Mouse (Mus musculus) adrenal gland, postnatal 4 days (tissue): ENCODE data around the gene Gdf1. TPM values are rescaled to one million over a fixed set of nuclear protein-coding genes. Genes with fewer than 3 reads are reported as not detected.
A peak's percentile ranks its signal among the peaks of the same experiment; 100 is the strongest.

Source experiments
- DNase-seq, 2 experiments: peaks; one replicate each; pipeline ENCODE4 v3.0.0; 2021 to 2022; ENCODE audit warnings: low spot score in 2 of 2, mixed read lengths in 2 of 2
- total RNA-seq, 2 experiments: library from RNA; stranded (reverse); gene quantifications; 2 replicates each; pipeline ENCODE4 v1.2.3; 2021

Gdf1 gene
- total RNA-seq, 2 experiments from 2014 or later = 0.34 to 1.3 TPM

GRCm38 (mm10) chr8:70360769-70361168, 31.2 kb downstream of the Gdf1 start:
- DNase-seq = no peak

DNA sequence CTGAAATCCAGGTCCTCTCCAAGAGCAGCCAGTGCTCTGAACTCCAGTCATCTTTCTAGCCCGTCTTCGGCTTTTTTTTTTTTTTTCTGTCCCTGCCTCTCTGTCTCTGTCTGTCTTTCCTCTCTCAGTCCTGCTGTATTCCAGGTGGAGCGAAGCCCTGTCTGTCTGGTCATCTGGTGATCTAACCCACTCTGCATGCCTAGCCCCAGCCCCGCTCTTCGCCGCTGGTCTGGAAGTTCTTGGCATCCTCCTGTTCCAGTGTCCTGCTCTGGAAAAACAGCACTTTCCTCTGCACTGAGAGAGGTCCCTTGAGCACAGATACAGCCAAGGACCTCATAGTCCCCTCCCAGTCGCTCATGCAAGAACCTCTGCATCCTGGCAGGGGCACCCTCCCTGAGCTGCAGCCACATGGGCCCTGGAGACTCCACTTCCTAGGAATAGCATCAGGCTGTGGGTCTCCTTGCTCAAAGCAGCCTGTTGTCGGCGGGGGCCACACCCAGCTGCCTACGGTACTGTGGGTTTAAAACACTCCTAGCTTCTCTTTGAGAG, 31.9 kb downstream of the Gdf1 start:
- no peak for DNase-seq

DNA sequence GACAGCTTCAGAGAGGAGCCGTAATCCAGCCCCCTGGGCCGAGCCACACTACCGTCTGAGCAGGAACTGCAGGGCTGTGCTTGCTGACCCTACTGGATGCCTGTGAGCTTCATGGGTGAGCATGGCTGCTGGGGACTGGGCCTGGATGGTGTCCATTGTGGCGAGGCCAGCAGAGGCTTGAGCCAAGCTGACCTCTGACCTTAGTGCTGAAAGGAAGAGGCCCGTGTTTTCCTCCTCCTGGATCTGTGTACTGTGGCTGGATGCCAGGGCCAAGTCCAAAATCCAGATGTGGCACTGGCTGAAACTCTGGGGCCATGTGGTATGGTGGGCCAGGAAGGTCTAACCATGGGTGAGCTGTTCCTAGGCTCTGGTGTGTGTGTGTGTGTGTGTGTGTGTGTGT, 34.4 kb downstream of the Gdf1 start:
- no peak for DNase-seq

DNA sequence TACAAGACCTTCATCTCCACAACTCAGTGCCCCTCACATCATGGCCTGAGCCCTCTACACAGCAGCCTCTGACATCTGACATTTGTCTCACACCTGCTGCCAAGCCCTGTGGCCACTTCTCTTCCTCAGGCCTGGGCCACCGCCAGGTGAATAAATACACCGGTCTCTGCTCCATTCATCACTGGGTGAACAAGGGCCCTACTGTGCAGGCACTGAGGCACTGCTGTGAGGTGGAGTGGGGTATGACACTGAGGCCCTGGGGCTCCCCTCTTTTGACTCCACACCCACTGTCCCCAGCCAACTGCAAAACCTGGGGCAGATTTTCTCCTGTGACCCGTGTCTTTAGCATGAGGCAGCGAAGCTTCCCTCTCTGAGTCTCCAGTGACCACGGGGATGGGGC, 37.0 kb downstream of the Gdf1 start:
- DNase-seq = no peak

DNA sequence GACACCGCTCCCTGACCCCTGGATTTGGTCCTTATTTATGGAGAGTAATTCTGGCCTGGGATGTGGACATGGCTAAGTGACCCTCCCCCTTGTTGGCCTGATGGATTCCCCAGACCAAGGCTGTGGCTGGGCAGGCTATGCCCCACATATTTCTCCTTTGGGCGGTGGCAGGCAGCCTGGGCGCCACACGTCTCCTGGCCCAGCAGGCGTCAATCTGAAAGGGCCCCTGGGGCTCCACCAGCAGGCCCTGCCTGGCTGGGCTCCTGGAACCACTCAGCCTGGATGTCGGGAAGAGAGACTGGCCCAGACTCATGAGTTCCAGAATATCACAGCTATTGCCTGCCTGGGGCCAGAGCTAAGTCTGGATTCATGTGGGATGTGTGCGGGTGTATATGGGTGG, 40.9 kb downstream of the Gdf1 start:
- no peak for DNase-seq

DNA sequence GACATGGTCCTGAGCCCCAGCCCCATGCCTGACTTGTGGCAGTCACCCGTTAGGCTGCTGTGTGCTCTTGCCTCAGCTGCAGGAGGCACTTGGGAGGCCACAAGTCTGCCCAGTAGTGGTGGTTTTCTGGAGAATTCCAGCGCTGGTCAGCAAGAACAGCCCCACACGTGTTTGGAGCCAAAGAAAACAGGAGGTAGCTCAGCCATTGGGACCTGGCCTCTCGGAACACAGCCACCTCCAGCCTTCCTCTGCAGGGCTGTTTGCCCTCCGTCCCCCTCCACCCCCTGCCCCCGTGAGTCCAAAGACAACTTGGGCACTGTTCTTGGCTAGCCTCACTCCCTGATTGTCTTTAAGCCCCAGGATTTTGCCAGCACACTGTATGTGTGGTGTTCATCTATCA, 42.3 kb downstream of the Gdf1 start:
- no peak for DNase-seq

GRCm38 (mm10) chr8:70373397-70374317, 44.0 kb downstream of the Gdf1 start, which contains the start of gene Comp:
Comp (plus strand) TSS chr8:70373558.
- DNase-seq = no peak

DNA sequence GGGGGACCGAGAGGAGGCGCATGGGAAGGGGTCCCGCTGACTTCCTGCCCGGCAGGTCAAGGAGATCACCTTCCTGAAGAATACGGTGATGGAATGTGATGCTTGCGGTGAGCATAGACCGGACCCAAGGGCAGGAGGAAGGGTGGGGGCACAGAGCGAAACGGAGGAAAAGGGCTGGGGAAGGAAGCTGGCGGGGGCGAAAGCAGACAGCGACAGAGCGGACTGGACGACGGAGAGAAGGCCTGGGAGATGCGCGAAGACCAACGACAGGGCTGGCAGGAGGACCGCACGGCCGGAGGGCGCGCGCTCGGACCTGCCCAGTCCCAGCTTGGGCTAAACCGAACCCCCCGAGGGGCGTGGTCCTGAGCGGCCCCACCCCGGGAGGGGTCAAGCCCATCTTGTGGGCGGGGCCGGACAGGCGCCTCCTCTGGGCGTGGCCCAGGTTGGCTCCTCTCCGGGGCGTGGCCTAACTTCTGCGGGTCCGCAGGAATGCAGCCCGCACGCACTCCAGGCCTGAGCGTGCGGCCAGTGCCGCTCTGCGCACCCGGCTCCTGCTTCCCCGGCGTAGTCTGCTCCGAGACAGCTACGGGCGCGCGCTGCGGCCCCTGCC, 44.8 kb downstream of the Gdf1 start:
- peak; percentile 54 to 61 for DNase-seq

DNA sequence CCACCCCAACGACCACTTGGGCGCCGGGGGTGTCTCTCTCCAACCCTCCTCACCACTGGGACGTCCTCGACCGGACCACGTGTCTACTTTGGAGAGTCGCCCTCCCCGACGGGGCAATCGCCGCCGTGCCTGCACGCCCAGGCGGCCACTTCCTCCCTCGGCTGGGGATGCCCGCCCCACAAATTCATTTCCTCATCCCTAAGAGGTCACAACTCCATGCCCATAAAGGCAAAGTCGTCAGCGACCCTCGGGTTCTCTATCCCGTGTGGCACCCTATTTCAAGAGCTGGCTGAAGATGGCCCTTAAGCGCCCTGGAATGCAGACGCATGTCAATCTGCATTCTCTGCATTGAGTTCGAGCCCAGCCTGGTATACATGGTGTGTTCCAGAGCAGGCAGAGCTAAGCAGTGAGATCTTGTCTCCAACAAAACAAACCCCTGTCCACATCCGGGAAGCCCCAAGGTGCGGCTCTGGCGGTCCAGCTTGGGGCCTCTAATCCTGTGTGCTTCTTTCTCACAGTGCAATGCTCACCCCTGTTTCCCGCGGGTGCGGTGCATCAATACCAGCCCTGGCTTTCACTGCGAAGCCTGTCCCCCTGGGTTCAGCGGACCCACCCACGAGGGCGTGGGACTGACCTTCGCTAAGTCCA, 45.7 kb downstream of the Gdf1 start:
- DNase-seq = no peak

DNA sequence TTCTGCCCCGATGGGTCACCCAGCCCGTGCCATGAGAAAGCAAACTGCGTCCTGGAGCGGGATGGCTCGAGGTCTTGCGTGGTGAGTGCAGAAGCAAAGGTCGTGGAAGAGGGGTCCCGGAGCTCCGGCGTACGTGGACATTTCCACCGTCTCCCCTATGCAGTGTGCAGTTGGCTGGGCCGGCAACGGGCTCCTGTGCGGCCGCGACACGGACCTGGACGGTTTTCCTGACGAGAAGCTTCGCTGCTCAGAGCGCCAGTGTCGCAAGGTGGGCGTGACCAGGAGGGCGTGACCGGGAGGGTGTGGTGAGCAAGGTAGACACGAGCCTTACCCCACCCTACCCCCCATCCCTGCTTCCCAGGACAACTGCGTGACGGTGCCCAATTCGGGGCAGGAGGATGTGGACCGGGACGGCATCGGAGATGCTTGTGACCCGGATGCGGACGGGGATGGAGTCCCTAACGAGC, 46.7 kb downstream of the Gdf1 start:
- DNase-seq = no peak

DNA sequence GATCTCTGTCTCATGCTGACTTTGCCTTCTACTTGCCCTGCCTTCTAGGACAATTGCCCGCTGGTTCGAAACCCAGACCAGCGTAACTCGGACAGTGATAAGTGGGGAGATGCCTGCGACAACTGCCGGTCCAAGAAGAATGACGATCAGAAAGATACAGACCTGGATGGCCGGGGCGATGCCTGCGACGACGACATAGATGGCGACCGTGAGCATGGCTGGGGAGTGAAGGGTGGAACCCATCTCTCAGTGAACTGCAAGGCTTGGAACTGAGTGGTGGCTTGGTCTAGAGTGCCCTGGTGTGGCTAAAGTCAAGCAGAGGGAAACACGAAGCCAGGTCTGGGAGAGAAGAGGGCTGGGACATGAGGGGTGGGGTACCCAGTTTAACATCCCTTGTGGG, 47.4 kb downstream of the Gdf1 start:
- no peak for DNase-seq

DNA sequence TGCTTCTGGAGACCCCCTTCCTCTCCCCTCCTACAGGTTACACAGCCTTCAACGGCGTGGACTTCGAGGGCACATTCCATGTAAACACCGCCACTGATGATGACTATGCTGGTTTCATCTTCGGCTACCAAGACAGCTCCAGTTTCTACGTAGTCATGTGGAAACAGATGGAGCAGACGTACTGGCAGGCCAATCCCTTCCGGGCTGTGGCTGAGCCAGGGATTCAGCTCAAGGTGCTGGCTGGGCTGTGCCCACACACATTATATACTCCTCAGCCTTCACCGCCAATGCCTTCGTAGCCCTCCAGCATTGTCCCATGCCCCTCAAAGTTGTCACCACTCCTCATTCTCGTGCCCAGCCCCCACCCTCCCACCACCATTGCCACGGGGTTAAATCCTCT, 50.5 kb downstream of the Gdf1 start:
- DNase-seq = no peak

Other genes starting within 250 kb of the Gdf1 start
- gene Hapln4, start 246.4 kb upstream of the Gdf1 start, total RNA-seq = under 1 TPM; 0.11 to 0.14 TPM
- gene Ncan, start 208.9 kb upstream of the Gdf1 start, total RNA-seq = 1 to 10 TPM; 2.4 to 3.6 TPM
- 10 to 100 TPM; 23.6 to 26.0 TPM for gene Nr2c2ap, start 198.5 kb upstream of the Gdf1 start, total RNA-seq
- gene Rfxank, start 190.7 kb upstream of the Gdf1 start, total RNA-seq = 10 to 100 TPM; 15.9 to 18.9 TPM
- 10 to 100 TPM; 55.5 to 56.4 TPM for gene Borcs8, start 190.3 kb upstream of the Gdf1 start, total RNA-seq
- gene Mef2b, start 190.1 kb upstream of the Gdf1 start, total RNA-seq = 1 to 10 TPM; 1.5 to 1.6 TPM
- gene Tmem161a, start 157.5 kb upstream of the Gdf1 start, total RNA-seq = 10 to 100 TPM; 63.4 to 66.8 TPM
- gene Slc25a42, start 117.5 kb upstream of the Gdf1 start, total RNA-seq = 10 to 100 TPM; 27.8 to 39.2 TPM
- 10 to 100 TPM; 54.9 to 62.1 TPM for gene Sugp2, start 95.6 kb upstream of the Gdf1 start, total RNA-seq
- 10 to 100 TPM; 10.1 to 15.1 TPM for gene Armc6, start 95.4 kb upstream of the Gdf1 start, total RNA-seq
- 10 to 100 TPM; 44.8 to 50.6 TPM for gene Homer3, start 47.0 kb upstream of the Gdf1 start, total RNA-seq
- gene Ddx49, start 27.3 kb upstream of the Gdf1 start, total RNA-seq = 10 to 100 TPM; 83.3 to 86.8 TPM
- gene Cope, start 27.3 kb upstream of the Gdf1 start, total RNA-seq = 100 to 1,000 TPM; 188 to 192 TPM
- 1 to 10 TPM; 6.8 to 7.2 TPM for gene Cers1, start 14.0 kb upstream of the Gdf1 start, total RNA-seq
- gene Upf1, start 23.5 kb downstream of the Gdf1 start, total RNA-seq = 10 to 100 TPM; 52.5 to 56.1 TPM
- 1 to 10 TPM in 1 of 2 experiments, under 1 TPM in 1; 0.28 to 1.0 TPM for gene Comp, start 43.7 kb downstream of the Gdf1 start, total RNA-seq
- 10 to 100 TPM; 33.2 to 34.5 TPM for gene Crtc1, start 109.8 kb downstream of the Gdf1 start, total RNA-seq
- gene Klhl26, start 147.2 kb downstream of the Gdf1 start, total RNA-seq = 10 to 100 TPM; 18.7 to 20.4 TPM
- 1 to 10 TPM; 3.6 to 5.0 TPM for gene Tmem59l, start 157.5 kb downstream of the Gdf1 start, total RNA-seq
- gene Crlf1, start 163.3 kb downstream of the Gdf1 start, total RNA-seq = under 1 TPM in 1 of 2 experiments, not detected in 1; 0.45 TPM
- gene Rex1bd, start 176.9 kb downstream of the Gdf1 start, total RNA-seq = 100 to 1,000 TPM; 105 to 109 TPM
- 1,000 to 10,000 TPM; 1,529 to 1,618 TPM for gene Uba52, start 181.0 kb downstream of the Gdf1 start, total RNA-seq
- 100 to 1,000 TPM; 315 to 322 TPM for gene Fkbp8, start 197.9 kb downstream of the Gdf1 start, total RNA-seq
- gene Kxd1, start 198.1 kb downstream of the Gdf1 start, total RNA-seq = 10 to 100 TPM; 80.4 to 80.5 TPM
- gene Ell, start 209.6 kb downstream of the Gdf1 start, total RNA-seq = 10 to 100 TPM; 31.0 to 32.4 TPM